Mouse (Mus musculus) limb, embryonic 14.5 days (tissue): ENCODE measurements around the gene Elmo1. TPM values are rescaled to one million over a fixed set of nuclear protein-coding genes. Genes with fewer than 3 reads are reported as not detected.

ENCODE experiments used
- ATAC-seq: fragments of 200-750 bp; cut with Nextera tagmentation; 2 replicates; pipeline ENCODE4 v1.8.0; 2017; ENCODE audit warnings: low read depth, moderate number of reproducible peaks, moderate TSS enrichment; ENCODE audit not compliant: low FRiP score
- DNase-seq: peaks from one replicate; pipeline ENCODE4 v3.0.0-alpha.2; 2015; ENCODE audit warnings: low spot score
- H3K27ac ChIP-seq: fragments of 300-500 bp; sonication (generic); replicated peaks from 2 replicates; pipeline ENCODE4 v1.5.1; 2014; ENCODE audit warnings: low read depth, mild to moderate bottlenecking, low read length, moderate library complexity, mixed read lengths
- H3K27me3 ChIP-seq: fragments of 300-500 bp; sonication (generic); 2 replicates; pipeline ENCODE4 v1.6.1; 2014; ENCODE audit warnings: low read length, mixed read lengths; ENCODE audit not compliant: control insufficient read depth, insufficient read depth
- H3K36me3 ChIP-seq: fragments of 300-500 bp; sonication (generic); 2 replicates; pipeline ENCODE4 v1.6.1; 2014; ENCODE audit warnings: mild to moderate bottlenecking, low read length, moderate library complexity, mixed read lengths; ENCODE audit not compliant: control insufficient read depth, insufficient read depth
- H3K4me1 ChIP-seq: fragments of 300-500 bp; sonication (generic); 2 replicates; pipeline ENCODE4 v1.6.1; 2014; ENCODE audit warnings: antibody characterized with exemption, low read length, mixed read lengths; ENCODE audit not compliant: control insufficient read depth, insufficient read depth
- H3K4me2 ChIP-seq: fragments of 300-500 bp; sonication (generic); replicated peaks from 2 replicates; pipeline ENCODE4 v1.6.1; 2014; ENCODE audit warnings: low read depth, mild to moderate bottlenecking, low read length, moderate library complexity; ENCODE audit not compliant: severe bottlenecking
- H3K4me3 ChIP-seq: fragments of 300-500 bp; sonication (generic); replicated peaks from 2 replicates; pipeline ENCODE4 v1.5.1; 2014; ENCODE audit warnings: low read length
- H3K9ac ChIP-seq: fragments of 300-500 bp; sonication (generic); 2 replicates; pipeline ENCODE4 v1.6.1; 2014; ENCODE audit warnings: mild to moderate bottlenecking, low read depth, low read length, moderate library complexity; ENCODE audit not compliant: severe bottlenecking
- H3K9me3 ChIP-seq: fragments of 300-500 bp; sonication (generic); 2 replicates; pipeline ENCODE4 v1.6.1; 2016; ENCODE audit warnings: low read length; ENCODE audit not compliant: control insufficient read depth
- POLR2A ChIP-seq: fragments of 200-500 bp; IDR thresholded peaks from 2 replicates; pipeline ENCODE4 v1.8.0; 2012; ENCODE audit warnings: inconsistent platforms, mild to moderate bottlenecking, moderate library complexity, borderline replicate concordance; ENCODE audit not compliant: insufficient read depth, insufficient read length; ENCODE audit errors: extremely low read depth
- WGBS: fragments of 180-500 bp; shearing (Covaris S2); extraction: QIAGEN DNeasy Blood & Tissue Kit; methylation state at CpG from one replicate; pipeline ENCODE4 v1.1.7; 2014; 5-methylcytosine and 5-hydroxymethylcytosine counted together
- polyA plus RNA-seq, 2 experiments: library from polyadenylated mRNA; depleted of rRNA in 1 of 2; stranded (reverse) in 1 of 2; unstranded in 1 of 2; fragments of >200 nt; fragmentation: Nextera tagmentation in 1 of 2; extraction: Ambion mirVana in 1 of 2; gene quantifications; 2 replicates each; pipeline versions ENCODE4 v1.2.1 to v1.2.3; 2012 to 2014

Elmo1 gene
- polyA plus RNA-seq, 2 experiments = 12.8 TPM

DNA sequence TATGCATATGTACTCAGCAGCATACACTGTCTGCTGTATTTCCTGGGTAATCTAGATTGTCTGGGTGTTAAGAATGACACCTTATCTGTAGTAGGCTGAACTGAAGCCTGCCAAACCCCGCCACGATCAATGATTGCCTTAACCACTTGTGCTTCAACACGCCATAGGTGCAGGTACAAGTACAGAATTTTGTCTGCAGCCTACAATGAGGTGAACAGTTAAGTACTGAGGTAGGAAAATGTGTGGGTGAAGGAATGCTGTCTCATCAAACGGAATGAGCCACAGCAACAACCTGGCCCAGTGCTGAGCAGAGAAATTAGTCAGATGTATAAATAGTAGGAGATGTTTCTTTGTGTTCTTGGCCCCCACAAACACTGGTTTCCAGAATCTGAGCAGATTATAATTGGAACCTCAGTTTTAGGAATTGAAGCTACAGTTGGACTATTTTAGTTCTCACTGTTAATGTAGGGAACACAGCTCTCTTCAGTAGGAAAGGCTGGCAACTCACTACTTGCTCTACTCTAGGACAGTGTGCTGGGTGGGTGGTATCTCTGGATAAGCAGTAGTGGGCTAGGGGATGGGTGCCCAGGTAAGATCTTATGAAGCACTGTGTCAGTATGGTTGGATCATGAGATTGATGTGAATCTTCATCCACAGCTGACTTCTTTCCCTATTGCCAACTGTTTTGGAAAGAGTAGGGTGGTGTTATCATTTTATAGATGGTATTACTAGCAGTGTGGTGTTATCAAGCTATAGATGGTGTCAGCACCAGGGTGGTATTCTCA is 4.7 kb downstream of the Elmo1 start:
- H3K4me2 ChIP-seq = no peak overlapping the region
- peaks cover 3% of the 10 kb centered on the region; the same call in 1 of the 2 replicates for H3K27me3 ChIP-seq
- no peaks in the 10 kb centered on the region for H3K36me3 ChIP-seq
- 90% methylated on average over 4 of the region's 4 CpGs for WGBS
- H3K27ac ChIP-seq = no peak overlapping the region
- no peak for ATAC-seq
- H3K9me3 ChIP-seq = no peaks in the 10 kb centered on the region
- no peak overlapping the region for H3K9ac ChIP-seq
- H3K4me1 ChIP-seq = no peaks in the 10 kb centered on the region; the same call in 1 of the 2 replicates
- no peak overlapping the region for H3K4me3 ChIP-seq
- TF ChIP-seq POLR2A = no peak
- DNase-seq = no peak

DNA sequence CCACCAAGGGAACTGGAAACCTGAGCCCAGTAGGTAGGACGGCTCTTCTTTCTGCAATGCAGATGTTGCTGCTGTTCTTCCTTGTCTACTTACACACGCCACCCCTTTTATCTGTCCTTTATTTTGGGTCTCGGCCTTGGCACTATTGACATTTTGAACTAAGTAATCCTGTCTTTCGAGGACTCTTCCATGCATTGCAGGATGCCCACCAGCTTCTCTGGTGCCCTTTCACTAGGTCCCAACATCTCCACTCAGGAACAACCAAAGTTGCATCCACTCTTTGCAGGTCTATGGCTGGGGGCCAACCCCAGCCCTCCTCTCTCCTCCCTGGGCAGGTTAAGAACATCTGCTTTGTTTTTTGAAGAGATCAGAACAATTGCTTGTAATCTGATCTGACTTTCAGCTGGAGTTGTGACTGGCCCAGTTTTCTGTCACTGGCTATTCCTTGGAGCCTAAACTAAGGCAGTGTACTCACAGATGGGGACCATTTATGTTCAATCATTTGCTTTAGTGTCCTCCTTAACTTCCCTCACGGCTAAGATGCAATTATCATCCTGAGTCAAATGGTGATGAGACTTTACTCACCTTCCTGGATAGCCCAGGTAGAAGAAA is 6.7 kb downstream of the Elmo1 start:
- Histone ChIP-seq H3K4me1 (no peaks in the 10 kb centered on the region), H3K4me2 (no peak overlapping the region), H3K9ac (no peak overlapping the region), H3K4me3 (no peak overlapping the region), H3K36me3 (no peaks in the 10 kb centered on the region), H3K27ac (no peak overlapping the region), H3K27me3 (no peaks in the 10 kb centered on the region), H3K9me3 (no peaks in the 10 kb centered on the region)
- WGBS = 63% methylated on average over 5 of the region's 5 CpGs
- no peak for ATAC-seq
- TF ChIP-seq POLR2A = no peak
- DNase-seq = no peak

DNA sequence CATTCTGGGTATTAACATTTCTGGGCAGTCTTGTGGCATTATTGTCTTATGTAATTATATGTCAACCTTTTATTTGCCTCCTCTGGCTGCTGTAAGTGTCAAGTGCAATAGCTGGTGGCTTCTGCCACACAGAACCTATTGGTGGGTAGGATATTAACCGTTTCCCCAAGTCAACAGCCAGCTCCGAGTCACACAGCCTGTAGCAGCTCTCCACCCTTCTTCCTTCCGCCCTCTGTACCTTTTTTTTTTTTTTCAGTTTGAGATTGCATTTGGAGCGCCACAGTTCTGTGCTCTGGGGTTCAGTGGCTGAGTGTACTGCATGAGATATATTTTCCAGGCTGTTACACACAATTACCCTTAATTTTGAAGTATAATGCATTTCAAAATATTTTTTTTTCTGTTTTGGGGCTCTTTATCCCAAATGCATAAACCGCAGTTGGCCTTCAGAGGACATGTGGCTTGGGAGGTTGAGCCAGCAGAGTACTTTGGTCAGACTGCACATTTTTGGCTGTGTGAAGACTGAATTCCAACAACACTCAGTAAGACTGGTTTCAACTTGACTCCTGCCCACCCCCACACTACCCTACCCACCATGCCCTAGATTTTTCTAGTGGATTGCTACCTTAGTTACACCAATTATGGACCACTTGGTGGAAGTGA is 7.7 kb downstream of the Elmo1 start:
- ATAC-seq = no peak
- Histone ChIP-seq H3K4me3 (no peak overlapping the region), H3K9me3 (no peaks in the 10 kb centered on the region), H3K27me3 (no peaks in the 10 kb centered on the region), H3K4me2 (no peak overlapping the region), H3K4me1 (no peaks in the 10 kb centered on the region), H3K36me3 (no peaks in the 10 kb centered on the region), H3K9ac (no peak overlapping the region), H3K27ac (no peak overlapping the region)
- 58% methylated on average over 5 of the region's 5 CpGs for WGBS
- DNase-seq = no peak
- TF ChIP-seq POLR2A = no peak

GRCm38 (mm10) chr13:20098594-20098965 is 8.2 kb downstream of the Elmo1 start:
- no peak overlapping the region for H3K4me3 ChIP-seq
- no peak for TF ChIP-seq POLR2A
- no peak overlapping the region for H3K9ac ChIP-seq
- no peak for ATAC-seq
- no peak overlapping the region for H3K27ac ChIP-seq
- no peak for DNase-seq
- no peaks in the 10 kb centered on the region for H3K4me1 ChIP-seq
- no peaks in the 10 kb centered on the region for H3K36me3 ChIP-seq
- no peaks in the 10 kb centered on the region for H3K27me3 ChIP-seq
- WGBS = 77% methylated on average over 3 of the region's 3 CpGs
- no peak overlapping the region for H3K4me2 ChIP-seq
- no peaks in the 10 kb centered on the region for H3K9me3 ChIP-seq

GRCm38 (mm10) chr13:20099546-20099945 is 9.2 kb downstream of the Elmo1 start:
- Histone ChIP-seq H3K4me1 (no peaks in the 10 kb centered on the region), H3K4me2 (no peak overlapping the region), H3K27me3 (no peaks in the 10 kb centered on the region), H3K9me3 (no peaks in the 10 kb centered on the region), H3K4me3 (no peak overlapping the region), H3K36me3 (no peaks in the 10 kb centered on the region), H3K27ac (no peak overlapping the region), H3K9ac (no peak overlapping the region)
- DNase-seq (no peak), ATAC-seq (no peak)
- WGBS = 21% methylated on average over 4 of the region's 4 CpGs
- TF ChIP-seq POLR2A = no peak
